Comparison of ENCODE assay signal across 8 mouse cellular contexts in genomic region chrX:152143941-152144741, GRCm38 (mm10). TPM values are rescaled to one million over a fixed set of nuclear protein-coding genes. Genes with fewer than 3 reads are reported as not detected.
A peak's percentile ranks its signal among the peaks of the same experiment; 100 is the strongest.
DNase-seq lines count a peak whose midpoint lies in the region; ATAC-seq and TF ChIP-seq lines count a peak whose summit lies in the region.

Gene Iqsec2, plus strand, starts transcription at chrX:152144268.

- H3K4me1 ChIP-seq in erythroblast, embryonic 14.5 days (ENCODE audit: control insufficient read depth), result no peaks in the 10 kb centered on the region
- H3K4me1 ChIP-seq in embryonic facial prominence, embryonic 15.5 days, result peaks cover 16% of the 10 kb centered on the region; the same call in 1 of the 2 replicates
- 0 out of 2 replicates have a peak, but pooled peaks cover 17% of the 10 kb centered on the region for H3K4me1 ChIP-seq in heart, postnatal 0 days (ENCODE audit: control insufficient read depth, insufficient read depth)

- H3K4me2 ChIP-seq in embryonic facial prominence, embryonic 15.5 days (replicated peaks), result peak within 1 kb of the TSS; percentile 80
- peak within 1 kb of the TSS; percentile 79 for H3K4me2 ChIP-seq in heart, postnatal 0 days (ENCODE audit: low read depth, low read length)

- peak within 1 kb of the TSS; percentile 33; the same call in 1 of the 2 replicates for H3K9ac ChIP-seq in embryonic facial prominence, embryonic 15.5 days
- peak within 1 kb of the TSS; percentile 78 for H3K9ac ChIP-seq in heart, postnatal 0 days (replicated peaks; ENCODE audit: low read depth, low read length)

- ATAC-seq in erythroblast, adult 5-6 weeks (replicated peaks; ENCODE audit: low FRiP score, poor library complexity, severe bottlenecking), result no peak
- peak; percentile 67 for ATAC-seq in embryonic facial prominence, embryonic 15.5 days (ENCODE audit: insufficient number of reproducible peaks, low FRiP score, low TSS enrichment, low read depth)
- ATAC-seq in heart, postnatal 0 days (ENCODE audit: insufficient read depth, low read depth), result peak; percentile 75

- peak; percentile 45 to 74 for DNase-seq in adrenal gland, adult (ENCODE audit: inconsistent age in 2 of 2, low spot score in 1 of 2)
- no peak for DNase-seq in heart, postnatal 0 days (ENCODE audit: low spot score)
- DNase-seq in layer of hippocampus, postnatal 14 days (ENCODE audit: low spot score in 2 of 2), result no peak
- peak; percentile 24 for DNase-seq in lung, postnatal 14 days
- DNase-seq in splenic B cell, adult 2 months (ENCODE audit: low read depth, low spot score), result peak; percentile 13

- H3K36me3 ChIP-seq in erythroblast, embryonic 14.5 days (ENCODE audit: control insufficient read depth), result no peaks in the 10 kb centered on the region
- H3K36me3 ChIP-seq in embryonic facial prominence, embryonic 15.5 days, result no peaks in the 10 kb centered on the region
- no peaks in the 10 kb centered on the region for H3K36me3 ChIP-seq in heart, postnatal 0 days (replicated peaks; ENCODE audit: control insufficient read depth, insufficient read depth, low read length)
- no peaks in the 10 kb centered on the region for H3K36me3 ChIP-seq in splenic B cell, adult 2 months (ENCODE audit: control insufficient read depth, insufficient read depth, low read length, poor library complexity, severe bottlenecking)

- WGBS in embryonic facial prominence, embryonic 15.5 days, result 6% methylated on average over 26 of the region's 78 CpGs
- WGBS in heart, postnatal 0 days, result 12% methylated on average over 23 of the region's 78 CpGs

- H3K4me3 ChIP-seq in erythroblast, embryonic 14.5 days (replicated peaks), result peak within 1 kb of the TSS; percentile 43
- peak within 1 kb of the TSS; percentile 54 for H3K4me3 ChIP-seq in embryonic facial prominence, embryonic 15.5 days (replicated peaks)
- H3K4me3 ChIP-seq in heart, postnatal 0 days (ENCODE audit: low read depth, low read length), result peak within 1 kb of the TSS; percentile 77

- peaks cover 4% of the 10 kb centered on the region; the same call in 1 of the 2 replicates for H3K9me3 ChIP-seq in erythroblast, embryonic 14.5 days (ENCODE audit: control insufficient read depth, low read length)
- H3K9me3 ChIP-seq in embryonic facial prominence, embryonic 15.5 days (replicated peaks), result no peaks in the 10 kb centered on the region
- H3K9me3 ChIP-seq in heart, postnatal 0 days (replicated peaks; ENCODE audit: control insufficient read depth, low read length), result no peaks in the 10 kb centered on the region

- TF ChIP-seq CTCF in heart, postnatal 0 days (IDR thresholded peaks at IDR 0.05; ENCODE audit: low read depth), result no peak

- no peak for TF ChIP-seq EP300 in heart, postnatal 0 days (IDR thresholded peaks at IDR 0.05; ENCODE audit: low read depth)

- no peak within 1 kb of the TSS for H3K27ac ChIP-seq in embryonic facial prominence, embryonic 15.5 days (replicated peaks)
- no peak within 1 kb of the TSS for H3K27ac ChIP-seq in heart, postnatal 0 days (ENCODE audit: low read depth)

- peaks cover 61% of the 10 kb centered on the region for H3K27me3 ChIP-seq in erythroblast, embryonic 14.5 days (ENCODE audit: control insufficient read depth)
- peaks cover 43% of the 10 kb centered on the region for H3K27me3 ChIP-seq in embryonic facial prominence, embryonic 15.5 days
- peaks cover 29% of the 10 kb centered on the region; the same call in 1 of the 2 replicates for H3K27me3 ChIP-seq in heart, postnatal 0 days (ENCODE audit: control insufficient read depth, insufficient read depth, low read length)
- no peaks in the 10 kb centered on the region for H3K27me3 ChIP-seq in splenic B cell, adult 2 months (ENCODE audit: control insufficient read depth, insufficient read depth, low read length, poor library complexity, severe bottlenecking)

RNA-seq across cellular contexts. Expression of gene Iqsec2, which starts in this region (rescaled TPM):
- polyA plus RNA-seq in erythroblast, embryonic 14.5 days (2012), result 0.01 and 0.05 TPM in 2 replicates
- total RNA-seq in erythroblast, adult 5-6 weeks (2015; ENCODE audit: low replicate concordance), result 0.84 and 1.2 TPM in 2 replicates
- total RNA-seq in erythroblast, adult 5-6 weeks (2017; ENCODE audit: low replicate concordance), result 0.26 TPM in 1 of 2 replicates, not detected in the other
- polyA plus RNA-seq in embryonic facial prominence, embryonic 15.5 days (2015; fragmentation: Nextera tagmentation; extraction: Ambion mirVana), result 4.5 and 5.1 TPM in 2 replicates
- total RNA-seq in heart, postnatal 0 days (2014; rRNA removed; ENCODE audit: low replicate concordance), result 126 and 131 TPM in 2 replicates
- 51.7 and 54.3 TPM in 2 replicates for polyA plus RNA-seq in heart, postnatal 0 days (2015; fragmentation: Nextera tagmentation; extraction: Ambion mirVana)
- total RNA-seq in layer of hippocampus, postnatal 14 days (2021), result 100 to 1,000 TPM; 135 to 143 TPM

Comparison
In these comparisons a context has a peak if more than half of its experiments do, and no peak if none do; other contexts are left out.
1. RNA of gene Iqsec2 (total RNA-seq): 135 to 143 TPM in layer of hippocampus, postnatal 14 days and 126 to 131 TPM in heart, postnatal 0 days; 0.26 to 1.2 TPM in erythroblast, adult 5-6 weeks; every median in the first group is over 10 times any median in the second.
2. DNase-seq: peak in adrenal gland, adult (2 of 2), lung, postnatal 14 days (single experiment) and splenic B cell, adult 2 months (single experiment); none in heart, postnatal 0 days (single experiment) and layer of hippocampus, postnatal 14 days (0 of 2).
3. Peak in every context shown above with its lines, with median percentiles within 50 percentile points of each other: H3K4me3 ChIP-seq.